Mouse (Mus musculus): Measurements from ENCODE around the gene Arhgef39.

Arhgef39 gene

GRCm38 (mm10) chr4:43478906-43479832, 20.3 kb downstream of the Arhgef39 start:
- DNase-seq, result peak; percentile 86

- DNase-seq, result no peak
Observed at GRCm38 (mm10) chr4:43478534-43478858, 21.0 kb downstream of the Arhgef39 start.

- peak; percentile 94 for DNase-seq
Observed at GRCm38 (mm10) chr4:43477857-43478533, 21.5 kb downstream of the Arhgef39 start.

GRCm38 (mm10) chr4:43476604-43477003, 22.9 kb downstream of the Arhgef39 start:
- no peak for DNase-seq

- no peak for DNase-seq
Observed at GRCm38 (mm10) chr4:43473636-43474035, 25.9 kb downstream of the Arhgef39 start.

- DNase-seq, result no peak
Observed at GRCm38 (mm10) chr4:43470301-43470700, 29.2 kb downstream of the Arhgef39 start.

GRCm38 (mm10) chr4:43466872-43467271, 32.6 kb downstream of the Arhgef39 start:
- DNase-seq, result no peak

GRCm38 (mm10) chr4:43465935-43466334, 33.6 kb downstream of the Arhgef39 start:
- DNase-seq, result no peak

GRCm38 (mm10) chr4:43463102-43463501, 36.4 kb downstream of the Arhgef39 start:
- DNase-seq, result no peak

GRCm38 (mm10) chr4:43457124-43457523, 42.4 kb downstream of the Arhgef39 start:
- no peak for DNase-seq

GRCm38 (mm10) chr4:43456470-43456869, 43.0 kb downstream of the Arhgef39 start:
- no peak for DNase-seq

- peak; percentile 24 for DNase-seq
Observed at GRCm38 (mm10) chr4:43454041-43454836, 45.3 kb downstream of the Arhgef39 start, which contains the start of gene Cd72. TSS of gene Cd72 (minus strand) at chr4:43454628.

- peak; percentile 49 for DNase-seq
Observed at GRCm38 (mm10) chr4:43453413-43453812, 46.1 kb downstream of the Arhgef39 start.

- DNase-seq, result no peak
Observed at GRCm38 (mm10) chr4:43452315-43452714, 47.2 kb downstream of the Arhgef39 start.

- no peak for DNase-seq
Observed at GRCm38 (mm10) chr4:43448554-43448953, 50.9 kb downstream of the Arhgef39 start.

GRCm38 (mm10) chr4:43447251-43447650, 52.2 kb downstream of the Arhgef39 start:
- DNase-seq, result no peak

All from embryo, embryonic 11 days (tissue).